Mouse (Mus musculus) testis, postnatal 14 days (tissue): ENCODE measurements around the gene Mfap4.

Experiments used
- DNase-seq: peaks from one replicate; pipeline ENCODE4 v3.0.0; 2021; ENCODE audit warnings: low spot score

Gene Mfap4

DNA sequence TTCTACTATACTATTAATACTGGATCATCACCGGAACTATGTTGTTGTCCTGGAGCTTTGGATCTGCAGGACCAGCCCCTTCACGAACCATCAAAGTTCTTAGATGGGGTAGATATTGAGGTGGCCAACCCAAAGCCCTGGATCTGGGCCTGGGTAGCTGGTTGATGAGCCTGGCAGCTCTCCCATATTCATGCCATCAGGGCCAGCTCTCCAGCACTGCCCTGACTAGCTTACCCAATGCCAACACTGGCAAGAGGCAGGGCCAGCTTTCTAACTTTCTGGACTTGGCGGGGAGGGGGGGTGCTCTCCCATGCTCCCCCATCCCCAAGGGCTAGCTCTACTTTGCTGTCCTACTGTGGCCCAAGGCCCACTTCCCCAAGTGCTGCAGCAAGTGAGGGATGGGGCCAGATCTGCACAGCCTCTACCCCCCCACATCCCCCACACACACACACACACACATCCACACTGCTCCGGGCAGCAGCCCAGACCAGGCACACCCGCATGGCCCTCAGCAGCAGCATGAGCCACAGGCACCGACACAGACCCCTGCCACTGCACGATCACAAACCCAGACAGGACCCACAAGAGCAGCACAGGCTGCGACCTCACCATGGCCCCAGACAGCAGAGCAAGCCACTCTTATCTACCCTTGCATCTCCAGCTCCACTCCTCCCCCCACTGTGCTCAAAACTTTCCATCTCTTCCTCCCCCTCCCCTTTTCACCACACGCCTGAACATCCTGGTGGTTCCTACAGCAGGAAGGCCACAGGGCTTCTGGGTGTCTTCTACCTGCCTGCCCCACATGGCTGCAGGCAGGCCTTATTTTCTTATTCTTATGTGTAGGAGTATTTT, 3.8 kb upstream of the Mfap4 start:
- no peak for DNase-seq

DNA sequence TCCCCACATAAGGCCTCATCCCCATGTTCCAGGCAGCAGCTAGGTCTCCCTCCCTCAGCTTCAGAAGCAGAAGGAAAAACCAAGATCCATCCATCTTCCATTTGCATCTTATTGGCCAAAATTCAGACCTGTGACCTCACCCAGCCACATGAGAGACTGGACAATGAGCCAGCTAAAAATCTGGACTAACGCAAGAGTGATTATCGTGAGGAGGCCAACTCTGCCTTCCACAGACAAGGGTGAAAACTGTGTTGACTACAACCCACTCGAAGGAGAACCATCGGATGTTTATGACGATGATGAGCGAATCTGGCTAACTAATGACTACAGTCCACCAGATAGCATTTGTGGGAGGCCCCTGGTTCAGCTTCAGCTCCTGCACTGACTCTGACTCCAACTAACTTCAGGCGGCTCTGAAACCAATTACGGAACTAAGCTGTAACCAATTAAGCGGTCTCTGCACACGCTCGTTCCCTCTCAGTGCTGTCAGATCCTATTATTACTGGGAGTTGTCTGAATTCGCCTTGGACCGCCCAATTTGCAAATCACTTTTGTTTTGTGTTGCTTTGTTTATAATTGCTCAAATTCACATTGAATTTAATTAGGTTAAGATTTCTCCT, 1.9 kb upstream of the Mfap4 start:
- no peak for DNase-seq

DNA sequence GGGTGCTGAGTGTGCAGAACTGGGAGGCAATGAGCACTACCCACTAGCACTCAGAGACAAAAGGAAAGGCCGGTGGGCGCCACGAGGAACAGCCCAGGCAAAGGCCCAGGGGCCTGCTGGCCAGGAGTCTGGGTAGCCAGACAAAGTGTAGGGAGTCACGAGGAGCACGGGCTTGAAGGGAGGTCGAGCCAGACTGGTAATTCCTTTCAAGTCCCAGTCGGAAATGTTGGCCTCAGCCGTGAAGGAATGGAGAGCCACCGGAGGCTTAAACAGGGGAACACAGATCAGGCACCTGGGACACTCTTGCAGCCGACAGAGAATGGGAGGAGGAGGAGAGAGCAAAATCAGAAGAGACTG, 997 bp upstream of the Mfap4 start:
- DNase-seq = no peak

DNA sequence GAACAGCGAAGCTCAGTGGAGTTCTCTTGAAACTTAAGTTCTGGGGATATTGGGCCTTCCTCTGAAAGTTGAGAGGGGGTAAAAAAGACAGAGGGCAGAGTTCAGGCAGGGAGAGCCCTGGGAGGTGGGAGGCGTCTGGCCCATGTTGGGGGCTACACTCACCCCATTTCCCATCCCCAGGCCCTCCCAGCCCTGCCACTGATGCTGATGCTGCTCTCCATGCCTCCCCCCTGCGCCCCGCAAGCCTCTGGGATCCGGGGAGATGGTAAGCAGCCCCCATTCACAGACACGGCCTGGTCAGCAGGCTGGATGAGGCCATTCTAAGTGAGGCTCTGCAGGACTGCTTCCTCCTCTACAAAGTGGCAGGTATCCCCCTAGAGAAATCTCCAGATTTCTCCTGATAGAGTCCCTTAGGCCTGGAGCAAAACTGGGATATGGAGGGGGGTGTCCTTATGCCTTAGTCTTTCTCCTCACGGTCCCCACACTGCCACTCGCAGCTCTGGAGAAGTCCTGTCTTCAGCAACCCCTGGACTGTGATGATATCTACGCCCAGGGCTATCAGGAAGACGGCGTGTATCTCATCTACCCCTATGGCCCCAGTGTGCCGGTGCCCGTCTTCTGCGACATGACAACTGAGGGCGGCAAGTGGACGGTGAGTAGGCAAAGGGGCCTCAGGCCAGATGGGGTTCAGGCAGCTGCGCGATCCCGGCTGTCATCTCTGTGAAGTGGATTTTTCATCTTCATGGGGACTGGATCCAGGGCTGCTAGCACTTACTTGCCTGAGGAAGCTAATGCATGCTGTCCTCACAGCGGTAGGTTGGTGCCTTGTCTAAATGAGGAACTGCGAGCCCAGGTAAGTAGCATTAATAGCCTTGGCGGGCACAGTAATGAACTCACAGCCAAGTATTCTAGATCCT, 568 bp downstream of the Mfap4 start:
- no peak for DNase-seq

DNA sequence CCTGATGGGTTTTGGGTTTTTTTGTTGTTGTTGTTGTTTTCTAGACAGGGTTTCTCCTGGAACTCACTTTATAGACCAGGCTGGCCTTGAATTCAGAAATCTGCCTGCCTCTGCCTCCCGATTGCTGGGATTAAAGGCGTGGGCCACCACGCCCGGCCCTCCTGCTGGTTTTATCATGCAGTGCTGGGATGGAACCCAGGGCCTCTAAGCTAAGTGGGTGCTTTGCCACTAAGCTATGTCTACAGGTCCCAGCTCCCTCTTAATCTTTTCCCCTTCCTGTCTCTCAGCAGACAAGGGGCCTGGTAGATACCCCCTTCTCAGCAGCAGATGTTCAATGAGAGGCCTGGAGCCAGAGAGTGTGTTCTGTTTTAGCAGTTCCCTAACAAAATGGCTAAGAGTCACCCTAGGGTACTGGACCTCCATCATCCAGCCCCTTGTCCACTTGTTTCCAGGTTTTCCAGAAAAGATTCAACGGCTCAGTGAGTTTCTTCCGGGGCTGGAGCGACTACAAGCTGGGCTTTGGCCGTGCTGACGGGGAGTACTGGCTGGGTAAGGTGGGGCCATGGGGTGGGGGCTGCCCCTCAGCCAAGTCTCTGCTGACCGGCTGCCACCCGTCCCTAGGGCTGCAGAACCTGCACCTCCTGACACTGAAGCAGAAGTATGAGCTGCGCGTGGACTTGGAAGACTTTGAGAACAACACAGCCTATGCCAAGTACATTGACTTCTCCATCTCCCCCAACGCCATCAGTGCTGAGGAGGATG, 1.4 kb downstream of the Mfap4 start:
- no peak for DNase-seq

DNA sequence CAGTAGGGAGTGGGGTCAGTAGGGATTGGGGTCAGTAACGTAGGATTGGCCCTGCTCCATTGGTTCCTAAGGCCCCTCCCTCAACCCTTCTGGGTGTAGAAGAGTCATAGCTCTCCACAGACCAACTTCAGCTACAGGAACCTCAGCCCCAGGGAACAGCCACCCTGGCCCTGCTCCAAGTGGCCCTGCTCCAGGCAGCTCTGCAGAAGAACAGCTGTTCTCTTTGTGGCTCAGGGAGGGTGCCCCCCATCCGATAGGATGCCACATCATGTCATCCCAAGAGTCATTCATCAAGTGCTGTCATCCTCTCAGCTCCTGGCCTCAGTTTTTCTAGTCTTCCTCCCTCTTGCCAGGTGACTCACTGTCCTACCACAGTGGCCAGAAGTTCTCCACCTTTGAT, 2.2 kb downstream of the Mfap4 start:
- DNase-seq = no peak

DNA sequence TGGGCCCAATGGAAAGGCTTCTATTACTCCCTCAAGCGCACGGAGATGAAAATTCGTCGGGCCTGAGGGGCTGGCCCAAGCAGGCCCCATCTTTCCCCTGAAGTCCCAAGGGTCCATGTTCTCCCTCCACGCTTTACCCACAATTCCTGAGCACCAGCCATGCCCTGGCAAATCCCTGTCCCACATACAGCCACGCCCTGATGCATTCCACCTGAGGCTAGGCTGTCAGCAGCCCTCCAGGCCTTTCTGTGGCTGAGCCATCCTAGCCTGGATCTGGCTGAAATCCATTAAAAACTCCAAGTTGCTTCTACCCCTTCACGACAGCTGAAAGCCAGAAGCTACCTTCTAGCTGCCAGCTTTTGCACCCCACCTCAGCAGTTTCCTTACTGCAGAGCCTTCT, 2.7 kb downstream of the Mfap4 start:
- no peak for DNase-seq

DNA sequence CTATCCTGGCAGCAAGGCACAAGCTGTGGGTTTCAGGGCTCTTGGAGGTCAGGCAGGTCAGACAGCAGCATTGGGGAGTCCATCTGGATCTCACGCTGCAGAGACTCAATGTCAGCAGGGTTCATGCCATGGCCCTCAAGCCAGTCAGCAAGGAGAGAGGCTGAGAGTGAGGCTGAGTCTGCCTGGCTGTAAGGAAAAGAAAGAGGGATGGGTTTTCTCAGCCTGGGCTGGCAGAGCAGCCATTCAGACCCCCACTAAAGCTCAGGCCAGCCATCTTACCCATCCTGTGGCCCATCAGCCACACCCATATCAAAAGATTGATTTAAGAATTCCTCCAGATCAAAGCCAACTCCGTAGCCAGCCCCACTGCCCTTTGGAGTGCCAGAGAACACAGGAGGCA, 3.9 kb downstream of the Mfap4 start:
- no peak for DNase-seq

DNA sequence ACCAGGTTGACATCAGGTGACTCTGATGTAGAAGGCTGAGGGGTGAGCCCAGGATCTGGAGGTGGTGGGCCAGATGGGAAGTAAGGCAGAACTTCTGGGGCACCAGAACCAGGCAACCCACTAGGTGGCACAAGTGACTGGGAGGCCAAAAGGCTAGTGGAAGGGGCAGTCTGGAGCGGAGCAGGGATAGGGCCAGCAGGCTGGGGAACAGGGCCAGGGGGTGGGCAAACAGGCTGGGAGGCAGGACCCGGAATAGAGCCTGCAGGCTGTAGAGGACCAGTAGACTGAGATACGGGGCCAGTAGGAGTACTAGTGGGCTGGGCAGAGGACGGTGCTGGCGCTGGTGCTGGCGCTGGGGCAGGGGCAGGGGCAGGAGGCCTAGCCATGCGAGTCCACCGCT, 4.6 kb downstream of the Mfap4 start:
- no peak for DNase-seq

DNA sequence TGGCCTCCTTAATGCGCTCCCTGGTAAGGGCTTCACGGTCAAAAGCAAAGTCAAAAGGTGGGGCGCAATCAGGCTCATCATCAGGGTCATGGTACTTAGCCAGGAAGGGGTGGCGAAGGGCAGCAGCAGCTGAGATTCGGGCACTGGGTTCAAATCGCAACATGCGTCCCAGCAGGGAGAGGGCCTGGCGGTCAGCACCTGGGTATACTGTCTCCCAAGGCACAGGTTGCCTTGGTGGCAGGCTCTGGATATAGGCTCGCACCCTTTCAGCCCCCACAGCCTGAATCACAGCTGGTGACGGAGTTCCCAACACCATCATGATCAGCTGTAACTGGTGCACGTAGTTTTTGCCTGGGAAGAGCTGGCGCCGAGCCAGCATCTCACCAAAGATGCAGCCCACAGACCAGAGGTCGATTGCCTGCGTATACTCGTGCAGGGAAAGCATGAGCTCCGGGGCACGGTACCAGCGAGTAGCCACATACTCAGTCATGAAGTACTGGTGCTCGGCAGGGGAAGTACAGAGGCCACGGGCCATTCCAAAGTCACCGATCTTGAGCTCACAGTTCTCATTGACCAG, 5.8 kb downstream of the Mfap4 start:
- DNase-seq = no peak

DNA sequence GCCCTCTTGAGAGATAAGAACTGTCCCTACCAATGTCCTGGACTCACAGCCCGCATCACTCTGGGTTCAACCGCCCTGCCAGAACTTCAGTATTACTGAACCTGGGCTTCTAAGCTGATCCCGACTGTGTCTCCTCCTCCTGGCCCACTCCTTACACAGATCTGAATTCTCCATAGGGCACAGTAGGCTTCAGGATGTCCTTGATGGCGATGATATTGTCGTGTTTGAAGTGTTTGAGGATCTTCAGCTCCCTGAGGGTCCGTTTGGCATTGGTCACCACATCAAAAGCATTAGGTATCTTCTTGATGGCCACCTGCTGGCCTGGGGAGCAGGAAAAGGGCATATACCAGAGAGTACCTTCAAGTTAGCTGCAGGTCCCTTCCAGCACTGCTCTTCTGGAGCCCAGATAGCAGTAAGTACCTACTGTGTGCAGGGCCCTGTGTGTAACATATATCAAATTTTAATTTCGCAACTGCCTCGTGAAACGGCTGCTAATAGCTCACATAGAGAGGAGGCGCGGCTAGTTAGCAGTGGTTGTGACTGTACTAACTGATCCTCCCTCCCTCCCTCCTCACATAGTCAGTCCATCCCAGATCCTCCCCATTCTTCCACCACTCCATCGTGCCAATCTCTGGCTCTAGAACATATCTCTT, 7.6 kb downstream of the Mfap4 start:
- no peak for DNase-seq

DNA sequence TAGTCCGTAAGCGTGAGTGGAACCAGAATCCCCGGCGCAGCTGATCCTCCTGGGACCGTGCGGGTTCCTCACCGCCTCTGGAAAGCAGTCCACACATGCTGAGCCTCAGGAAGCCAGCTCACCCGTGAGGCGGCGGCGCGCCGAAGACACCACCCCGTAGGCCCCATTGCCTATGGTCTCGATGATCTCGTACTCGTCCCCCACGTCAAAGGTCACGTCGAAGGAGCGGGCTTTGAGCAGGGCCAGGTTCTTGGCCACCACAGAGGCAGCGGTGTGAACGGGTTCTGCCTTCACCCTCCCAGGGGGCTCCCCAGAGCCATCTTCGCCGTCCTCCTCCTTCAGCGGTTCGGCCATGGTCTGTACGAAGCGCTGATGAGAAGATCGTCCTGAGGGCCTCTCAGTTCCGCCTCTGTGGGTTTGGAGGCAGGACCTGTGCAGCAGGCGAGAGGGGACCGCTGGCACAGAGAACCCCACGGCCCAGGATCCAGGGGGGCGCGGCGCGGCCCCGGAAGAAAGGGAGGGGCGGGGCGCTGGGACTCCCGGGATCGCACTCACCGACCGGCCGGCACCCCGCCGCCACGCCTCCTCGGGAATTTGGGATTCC, 8.4 kb downstream of the Mfap4 start:
- DNase-seq = peak; percentile 62

DNA sequence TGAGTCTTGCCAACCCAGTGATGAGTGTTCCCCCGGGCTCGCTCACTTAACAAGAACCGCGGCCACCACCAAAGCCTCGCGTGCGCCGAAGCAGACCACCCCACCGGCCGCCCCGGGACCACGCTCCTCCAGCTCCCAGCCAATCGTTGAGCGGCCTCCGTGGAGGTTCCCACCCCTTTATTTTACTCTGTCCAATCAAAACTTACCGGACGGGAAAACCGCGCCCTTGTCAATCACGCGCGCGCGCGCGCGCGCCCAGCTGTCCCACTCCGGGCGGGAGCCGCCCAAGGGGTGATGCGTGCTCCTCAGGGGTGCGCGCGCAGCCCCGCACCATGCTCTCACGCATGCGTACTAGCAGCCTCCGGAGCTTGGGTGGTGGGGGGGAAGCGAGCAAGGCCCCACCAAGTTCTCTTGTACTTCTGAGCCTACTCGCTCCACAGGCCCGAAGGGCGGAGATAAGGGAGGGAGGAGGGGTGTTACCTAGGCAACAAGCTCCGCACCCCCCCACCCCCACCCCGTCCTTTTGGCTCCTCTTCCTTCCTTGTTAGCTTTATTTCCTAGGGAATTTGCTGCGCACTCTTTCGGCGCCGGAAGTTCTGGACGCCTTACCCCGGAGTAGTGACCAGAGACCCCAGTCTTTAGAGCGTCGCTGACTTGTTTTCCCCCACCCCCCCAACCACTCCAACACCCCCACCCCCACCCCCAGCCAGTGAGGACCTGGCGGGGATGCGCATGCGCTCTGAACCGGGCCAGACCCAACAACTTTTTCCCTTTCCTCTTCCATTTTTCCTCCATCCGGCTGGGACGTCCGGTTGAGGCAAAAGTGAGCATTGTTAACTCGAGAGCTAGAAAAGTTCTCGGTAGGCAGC, 9.1 kb downstream of the Mfap4 start, which contains the start of gene Mapk7:
Gene Mapk7, minus strand, starts transcription at position 278 of the 869 bp plus-strand sequence.
- peak; percentile 98 for DNase-seq

DNA sequence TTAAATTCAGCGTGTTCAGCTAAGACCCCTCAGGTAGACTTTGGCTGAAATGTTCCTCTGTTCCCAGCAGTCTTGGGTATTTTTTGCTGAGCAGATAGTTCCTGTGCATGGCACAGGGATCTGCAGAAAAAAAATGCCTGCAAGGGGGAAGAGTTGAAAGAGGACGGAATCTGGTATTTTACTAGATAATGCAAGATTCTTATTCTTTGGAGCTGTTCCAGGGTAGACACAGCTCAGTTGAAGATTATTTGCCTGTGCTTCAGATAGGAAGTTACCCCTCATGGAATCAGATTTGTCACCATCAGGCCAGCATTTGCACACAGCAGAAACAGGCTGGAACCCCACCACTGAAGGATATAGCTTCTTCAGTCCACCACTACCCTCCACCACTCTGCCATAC, 10.3 kb downstream of the Mfap4 start:
- DNase-seq = no peak

DNA sequence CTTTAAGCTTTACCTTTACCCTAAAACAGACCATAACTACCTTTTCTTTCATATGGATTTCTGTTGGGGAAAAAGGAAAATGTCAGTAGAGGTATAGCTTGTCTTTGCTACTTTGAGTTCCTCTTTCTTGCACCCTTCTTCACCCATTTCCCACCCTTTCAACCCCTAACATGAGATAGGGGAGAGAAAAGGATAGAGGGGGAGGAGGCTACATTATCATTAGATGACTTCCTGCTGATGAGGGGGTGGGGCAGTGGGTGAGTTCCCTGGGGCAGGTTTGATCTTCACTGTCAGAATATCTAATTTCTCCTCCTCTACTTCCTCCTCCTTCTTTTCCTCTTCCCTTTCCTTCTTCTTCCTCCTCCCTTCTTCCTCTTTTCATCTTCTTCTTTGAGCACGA, 12.3 kb downstream of the Mfap4 start:
- DNase-seq = no peak

DNA sequence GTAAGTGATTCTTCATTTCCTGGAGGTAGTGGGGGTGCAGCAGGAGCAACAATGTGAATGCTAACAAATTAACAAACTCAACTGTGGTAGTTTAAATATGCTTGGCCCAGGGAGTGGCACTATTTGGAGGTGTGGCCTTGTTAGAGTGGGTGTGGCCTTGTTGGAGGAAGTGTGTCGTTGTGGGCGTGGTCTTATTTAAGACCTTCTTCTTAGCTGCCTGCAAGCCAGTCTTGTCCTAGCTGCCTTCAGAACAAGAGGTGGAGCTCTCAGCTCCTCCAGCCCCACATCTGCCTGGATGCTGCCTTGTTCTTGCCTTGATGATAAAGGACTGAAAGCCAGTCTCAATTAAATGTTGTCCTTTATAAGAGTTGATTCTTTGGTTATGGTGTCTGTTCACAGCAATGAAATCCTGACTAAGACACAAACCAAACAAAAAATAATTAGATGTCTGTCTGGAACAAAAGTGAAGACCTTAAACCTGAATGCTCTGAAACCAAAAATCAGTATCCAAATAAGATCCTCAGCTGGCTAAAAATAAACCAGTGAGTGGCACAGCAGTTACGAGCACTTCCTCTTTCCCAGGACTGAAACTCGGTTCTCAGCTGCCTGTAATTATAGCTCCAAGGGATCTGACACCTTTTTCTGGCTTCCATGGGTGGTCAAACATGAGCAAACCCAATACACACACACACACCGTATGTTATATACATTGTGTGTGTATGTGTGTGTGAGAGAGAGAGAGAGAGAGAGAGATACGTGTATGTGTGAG, 13.7 kb downstream of the Mfap4 start:
- DNase-seq = no peak

DNA sequence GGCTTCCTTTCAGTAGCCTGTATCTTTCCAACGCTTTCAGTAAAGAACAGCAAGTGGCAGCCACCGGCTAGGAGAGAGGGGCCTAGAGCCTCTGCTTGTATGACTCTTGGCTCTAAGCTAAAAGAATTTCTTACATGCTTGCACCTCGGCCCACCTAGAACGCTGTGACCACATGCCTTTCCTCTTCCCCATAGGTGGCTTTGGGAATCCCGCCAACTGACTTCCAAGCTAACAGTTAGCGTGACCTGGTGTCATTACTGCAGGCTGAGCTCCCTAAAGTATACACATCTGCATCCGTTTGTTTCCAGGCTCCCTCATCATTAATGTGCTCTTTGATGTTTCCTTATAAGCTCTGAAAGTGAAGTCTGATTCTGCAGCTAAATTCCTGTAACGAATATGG, 18.7 kb downstream of the Mfap4 start:
- DNase-seq = no peak

DNA sequence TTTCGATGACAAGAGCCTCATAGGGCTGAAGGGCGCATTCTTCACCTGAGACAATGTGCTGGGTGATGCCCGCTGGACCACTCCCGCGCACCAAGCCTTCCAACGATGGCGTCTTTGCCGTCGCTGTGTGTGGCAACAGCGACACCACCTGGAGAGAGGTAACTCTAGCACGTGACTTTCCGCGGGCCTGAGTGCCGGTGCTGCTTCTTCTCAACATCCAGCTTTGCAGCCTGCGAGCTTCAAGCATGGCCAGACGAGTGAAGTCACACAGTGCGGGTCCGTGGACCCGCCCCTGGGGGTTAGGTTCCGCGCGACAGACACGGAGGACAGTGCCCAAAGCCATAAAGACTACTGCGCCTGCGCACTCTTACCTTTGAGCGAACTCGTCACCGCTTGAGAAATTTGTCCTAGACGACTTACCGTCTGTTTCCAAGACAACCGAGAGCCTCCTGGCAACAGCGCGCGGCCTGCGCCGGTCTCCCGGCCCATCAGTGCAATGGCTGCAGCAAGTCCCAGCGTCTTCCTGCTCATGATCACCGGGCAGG, 19.6 kb downstream of the Mfap4 start, which contains the start of gene B9d1:
Gene B9d1, plus strand, starts transcription at position 432 of the 545 bp plus-strand sequence.
- DNase-seq = peak; percentile 93
